ENCODE assay signal across 9 mouse cellular contexts in genomic region chr2:105127531-105128480, GRCm38 (mm10). TPM values are rescaled to one million over a fixed set of nuclear protein-coding genes. Genes with fewer than 3 reads are reported as not detected.
DNase-seq lines count a peak whose midpoint lies in the region; ATAC-seq and TF ChIP-seq lines count a peak whose summit lies in the region.
"Had no signal": no experiment of that assay in that cellular context is flagged by ENCODE, and none has a peak within 500 bp of the region (broad histone marks: within the 10 kb centered on the region; RNA-seq: fewer than 3 reads in every experiment).

No protein-coding gene starts in this region.

- no peak overlapping the region for H3K4me3 ChIP-seq in thymus, adult 2 months (ENCODE audit: control insufficient read depth, insufficient read depth, low read length)
- peak overlapping the region; percentile 33 for H3K4me3 ChIP-seq in limb, embryonic 14.5 days (replicated peaks; ENCODE audit: low read length)

- H3K27me3 ChIP-seq in thymus, adult 2 months (ENCODE audit: control insufficient read depth, insufficient read depth, low read length) = peaks cover 36% of the 10 kb centered on the region
- peaks cover 98% of the 10 kb centered on the region for H3K27me3 ChIP-seq in limb, embryonic 14.5 days (ENCODE audit: control insufficient read depth, insufficient read depth, low read length)

- 8% methylated on average over 52 of the region's 52 CpGs for WGBS in thymus, adult 2 months
- under 1% methylated on average over 50 of the region's 52 CpGs for WGBS in limb, embryonic 14.5 days

- peak; percentile 88 for DNase-seq in heart, adult 11 months
- DNase-seq in heart, postnatal 10 days = no peak
- DNase-seq in thymus, adult 2 months = no peak
- DNase-seq in thymus, postnatal 25 days = no peak
- DNase-seq in limb, embryonic 14.5 days (ENCODE audit: low spot score) = no peak
- DNase-seq in cerebellum, postnatal 4 days (ENCODE audit: low spot score in 2 of 2) = no peak
- no peak for DNase-seq in spleen, postnatal 10 days (ENCODE audit: low spot score in 2 of 2)
- no peak for DNase-seq in left cerebral cortex, adult 9 months (ENCODE audit: low spot score in 2 of 2)
- DNase-seq: lung, postnatal 10 days had no signal

- ATAC-seq in limb, embryonic 14.5 days (ENCODE audit: low FRiP score, low read depth) = no peak

- intact Hi-C loops in heart, postnatal 10 days (cut with DNase I) = loop anchor here (5.0 to 10.0 kb wide), 2 partner anchors 111 to 547 kb away; partner anchors contain the start of gene Eif3m

- no peak for TF ChIP-seq POLR2A in thymus, adult 2 months (IDR thresholded peaks at IDR 0.05; ENCODE audit: control insufficient read depth, extremely low read depth, insufficient read depth, low read length, poor library complexity)
- TF ChIP-seq POLR2A in limb, embryonic 14.5 days (IDR thresholded peaks at IDR 0.05; ENCODE audit: borderline replicate concordance, extremely low read depth, insufficient read depth, insufficient read length) = no peak

- H3K9me3 ChIP-seq in limb, embryonic 14.5 days (ENCODE audit: control insufficient read depth, low read length) = no peaks in the 10 kb centered on the region

- no peak overlapping the region for H3K9ac ChIP-seq in limb, embryonic 14.5 days (ENCODE audit: low read depth, low read length, severe bottlenecking)

- no peaks in the 10 kb centered on the region for H3K4me1 ChIP-seq in thymus, adult 2 months (replicated peaks; ENCODE audit: control insufficient read depth, insufficient read depth, low read length)
- peaks cover 7% of the 10 kb centered on the region for H3K4me1 ChIP-seq in limb, embryonic 14.5 days (ENCODE audit: control insufficient read depth, insufficient read depth, low read length)

- H3K36me3 ChIP-seq in thymus, adult 2 months (ENCODE audit: control insufficient read depth, insufficient read depth, low read length) = no peaks in the 10 kb centered on the region
- no peaks in the 10 kb centered on the region for H3K36me3 ChIP-seq in limb, embryonic 14.5 days (ENCODE audit: control insufficient read depth, insufficient read depth, low read length)

- H3K4me2 ChIP-seq in limb, embryonic 14.5 days (replicated peaks; ENCODE audit: low read depth, low read length, severe bottlenecking) = peak overlapping the region; percentile 49; the same call in 1 of the 2 replicates

- H3K27ac ChIP-seq in thymus, adult 2 months (ENCODE audit: control insufficient read depth, insufficient read depth, low read length) = no peak overlapping the region
- no peak overlapping the region for H3K27ac ChIP-seq in limb, embryonic 14.5 days (replicated peaks; ENCODE audit: low read depth, low read length)

- 0 out of 2 replicates have a peak, but pooled peaks have one; percentile 6 for TF ChIP-seq CTCF in thymus, adult 2 months (IDR thresholded peaks at IDR 0.05; ENCODE audit: borderline replicate concordance, control insufficient read depth, extremely low read depth, insufficient read depth, low read length, poor library complexity)

RNA-seq across cellular contexts. Expression of gene Wt1, which starts 1.5 kb away (rescaled TPM):
- 10 to 100 TPM; 12.6 to 13.3 TPM for total RNA-seq in heart, postnatal 10 days (2021)
- polyA plus RNA-seq in thymus, adult 2 months (2012; rRNA removed) = 2.0 and 3.9 TPM in 2 replicates
- 0.47 and 1.3 TPM in 2 replicates for polyA plus RNA-seq in limb, embryonic 14.5 days (2012; rRNA removed)
- polyA plus RNA-seq in limb, embryonic 14.5 days (2014; fragmentation: Nextera tagmentation; extraction: Ambion mirVana) = 0.22 and 0.54 TPM in 2 replicates

RNA-seq across cellular contexts. Expression of gene Gm11060, which starts 36.0 kb away (rescaled TPM):
- total RNA-seq in heart, postnatal 10 days (2021) = not detected
- not detected in 2 replicates for polyA plus RNA-seq in thymus, adult 2 months (2012; rRNA removed)
- not detected in 2 replicates for polyA plus RNA-seq in limb, embryonic 14.5 days (2012; rRNA removed)
- polyA plus RNA-seq in limb, embryonic 14.5 days (2014; fragmentation: Nextera tagmentation; extraction: Ambion mirVana) = not detected in 2 replicates
